ENCODE assay signal across 8 mouse cellular contexts in genomic region chr2:39225331-39226018, GRCm38 (mm10). TPM values are rescaled to one million over a fixed set of nuclear protein-coding genes. Genes with fewer than 3 reads are reported as not detected.
DNase-seq lines count a peak whose midpoint lies in the region; ATAC-seq and TF ChIP-seq lines count a peak whose summit lies in the region.
"Not testable (repeated sequence)": the region's sequence is repeated elsewhere in the genome, so short reads cannot be mapped to it uniquely, and the experiment has no call there.

No protein-coding gene starts in this region.

- not testable (repeated sequence) for H3K9me3 ChIP-seq in CH12.LX (replicated peaks; ENCODE audit: low read length); forebrain, embryonic 14.5 days (replicated peaks; ENCODE audit: control insufficient read depth, low read length); hindbrain, embryonic 11.5 days (ENCODE audit: control insufficient read depth, low read length)

- dilution Hi-C loops in CH12.LX (cut with MboI; ENCODE audit: extremely low pct_ligation_motif_present, extremely low pct_unique_long_range_greater_than_20kb, low sequenced_read_pairs), result not testable (repeated sequence)

- H3K36me3 ChIP-seq in CH12.LX (replicated peaks in 1 of 2; ENCODE audit: control insufficient read depth in 1 of 2, insufficient read depth in 1 of 2, low read length in 1 of 2); forebrain, embryonic 14.5 days (ENCODE audit: control insufficient read depth, insufficient read depth, low read length); hindbrain, embryonic 11.5 days (ENCODE audit: control insufficient read depth, insufficient read depth, low read length); splenic B cell, adult 2 months (ENCODE audit: control insufficient read depth, insufficient read depth, low read length, poor library complexity, severe bottlenecking): not testable (repeated sequence)

- H3K4me1 ChIP-seq in CH12.LX (ENCODE audit: control insufficient read depth in 1 of 2, insufficient read depth in 2 of 2), result peaks cover 2 to 27% of the 10 kb centered on the region in 2 experiments; a peak in 2 of 4 replicates
- not testable (repeated sequence) for H3K4me1 ChIP-seq in forebrain, embryonic 14.5 days (ENCODE audit: control insufficient read depth, insufficient read depth, low read length); hindbrain, embryonic 11.5 days (replicated peaks; ENCODE audit: control insufficient read depth, insufficient read depth, low read length)

- H3K4me2 ChIP-seq in CH12.LX (ENCODE audit: insufficient read depth, low read depth, poor library complexity, severe bottlenecking), result peak overlapping the region; percentile 84
- peak overlapping the region; percentile 76 for H3K4me2 ChIP-seq in forebrain, embryonic 14.5 days (ENCODE audit: low read length)
- H3K4me2 ChIP-seq in hindbrain, embryonic 11.5 days (replicated peaks; ENCODE audit: low read depth, low read length), result peak overlapping the region; percentile 52

- peaks cover 40% of the 10 kb centered on the region for H3K79me2 ChIP-seq in CH12.LX (replicated peaks; ENCODE audit: control insufficient read depth, extremely low read depth, insufficient read depth, poor library complexity, severe bottlenecking)

- peak overlapping the region; percentile 68 to 87 (median 77) for H3K4me3 ChIP-seq in CH12.LX (replicated peaks in 1 of 3; ENCODE audit: low read depth in 2 of 3, low read length in 2 of 3, poor library complexity in 1 of 3)
- H3K4me3 ChIP-seq in forebrain, embryonic 14.5 days (ENCODE audit: low read depth, low read length), result peak overlapping the region; percentile 67
- peak overlapping the region; percentile 73 for H3K4me3 ChIP-seq in hindbrain, embryonic 11.5 days (ENCODE audit: low read depth, low read length)

- TF ChIP-seq CTCF in CH12.LX (conservative IDR thresholded peaks at IDR 0.05 in 1 of 2, IDR thresholded peaks at IDR 0.05 in 1 of 2; ENCODE audit: low read depth in 2 of 2, low read length in 2 of 2), result not testable (repeated sequence)

- peak; percentile 45 for ATAC-seq in forebrain, embryonic 14.5 days
- not testable (repeated sequence) for ATAC-seq in hindbrain, embryonic 11.5 days (ENCODE audit: low FRiP score)

- not testable (repeated sequence) for TF ChIP-seq EP300 in CH12.LX (IDR thresholded peaks at IDR 0.05; ENCODE audit: low read length)

- TF ChIP-seq POLR2A in CH12.LX (IDR thresholded peaks at IDR 0.05; ENCODE audit: low read depth, low read length), result not testable (repeated sequence)

- not testable (repeated sequence) for H3K27me3 ChIP-seq in CH12.LX (replicated peaks); forebrain, embryonic 14.5 days (replicated peaks; ENCODE audit: control insufficient read depth, insufficient read depth, low read length); hindbrain, embryonic 11.5 days (ENCODE audit: control insufficient read depth, insufficient read depth, low read length); splenic B cell, adult 2 months (ENCODE audit: control insufficient read depth, insufficient read depth, low read length, poor library complexity, severe bottlenecking)

- in situ Hi-C loops in CH12.LX (cut with MboI; ENCODE audit: low pct_ligation_motif_present, low pct_unique_long_range_greater_than_20kb, low sequenced_read_pairs), result not testable (repeated sequence)

- DNase-seq in CH12.LX (ENCODE audit: extremely low read depth), result peak; percentile 29
- peak; percentile 33 for DNase-seq in c-Kit-negative CD71-positive TER-119-positive erythroid progenitor cells, embryonic 14.5 days (ENCODE audit: low read depth, low spot score)
- not testable (repeated sequence) for DNase-seq in forebrain, embryonic 14.5 days (ENCODE audit: low spot score)
- DNase-seq in hindbrain, embryonic 11.5 days (ENCODE audit: low spot score), result peak; percentile 24
- peak; percentile 42 to 52 for DNase-seq in layer of hippocampus, adult 8-10 months (ENCODE audit: low spot score in 2 of 2)
- peak; percentile 25 to 42 for DNase-seq in lung, adult 18-20 months
- DNase-seq in naive thymus-derived CD4-positive, alpha-beta T cell, adult 2 months (ENCODE audit: low read depth), result peak; percentile 44
- peak; percentile 31 for DNase-seq in splenic B cell, adult 2 months (ENCODE audit: low read depth, low spot score)

- H3K9ac ChIP-seq in CH12.LX (ENCODE audit: insufficient read depth, low read depth), result peak overlapping the region; percentile 97
- H3K9ac ChIP-seq in forebrain, embryonic 14.5 days (ENCODE audit: low read length), result peak overlapping the region; percentile 86
- H3K9ac ChIP-seq in hindbrain, embryonic 11.5 days (ENCODE audit: low read depth, low read length), result peak overlapping the region; percentile 76

- TF ChIP-seq RAD21 in CH12.LX (IDR thresholded peaks at IDR 0.05; ENCODE audit: low read depth, low read length), result not testable (repeated sequence)

- not testable (repeated sequence) for H3K27ac ChIP-seq in CH12.LX (ENCODE audit: insufficient read depth, low read depth)
- peak overlapping the region; percentile 94 for H3K27ac ChIP-seq in forebrain, embryonic 14.5 days (ENCODE audit: low read depth, low read length)
- H3K27ac ChIP-seq in hindbrain, embryonic 11.5 days (ENCODE audit: low read depth, low read length), result peak overlapping the region; percentile 90

- 5% methylated on average over 31 of the region's 36 CpGs for WGBS in forebrain, embryonic 14.5 days
- 5% methylated on average over 25 of the region's 36 CpGs for WGBS in hindbrain, embryonic 11.5 days

RNA-seq across cellular contexts. Expression of gene Ppp6c, which starts 0.8 kb away (rescaled TPM):
- 24.9 and 33.7 TPM in 2 replicates for total RNA-seq in CH12.LX (2012; rRNA removed)
- total RNA-seq in CH12.LX (2014; rRNA removed), result 79.8 and 83.3 TPM in 2 replicates
- 68.7 and 70.4 TPM in 2 replicates for polyA plus RNA-seq in CH12.LX (2012; ENCODE audit: insufficient read length, low read depth)
- 91.7 and 102 TPM in 2 replicates for polyA plus RNA-seq in forebrain, embryonic 14.5 days (2014; fragmentation: Nextera tagmentation; extraction: Ambion mirVana)
- polyA plus RNA-seq in hindbrain, embryonic 11.5 days (2014; fragmentation: Nextera tagmentation; extraction: Ambion mirVana), result 90.5 and 96.3 TPM in 2 replicates
- 10 to 100 TPM; 58.4 to 74.2 (median 63.1) TPM for total RNA-seq in layer of hippocampus, adult 8-10 months (2022)

RNA-seq across cellular contexts. Expression of gene Scai, which starts 34.9 kb away (rescaled TPM):
- total RNA-seq in CH12.LX (2012; rRNA removed), result 4.2 and 4.4 TPM in 2 replicates
- total RNA-seq in CH12.LX (2014; rRNA removed), result 4.7 and 8.3 TPM in 2 replicates
- polyA plus RNA-seq in CH12.LX (2012; ENCODE audit: insufficient read length, low read depth), result 4.8 and 7.9 TPM in 2 replicates
- 12.1 and 15.9 TPM in 2 replicates for polyA plus RNA-seq in forebrain, embryonic 14.5 days (2014; fragmentation: Nextera tagmentation; extraction: Ambion mirVana)
- 11.0 and 14.4 TPM in 2 replicates for polyA plus RNA-seq in hindbrain, embryonic 11.5 days (2014; fragmentation: Nextera tagmentation; extraction: Ambion mirVana)
- total RNA-seq in layer of hippocampus, adult 8-10 months (2022), result 10 to 100 TPM; 50.6 to 68.0 (median 56.8) TPM
